Mouse (Mus musculus): ENCODE data around the gene Asic2. TPM values are rescaled to one million over a fixed set of nuclear protein-coding genes. Genes with fewer than 3 reads are reported as not detected.

The Asic2 gene
- polyA plus RNA-seq, 1 experiment from 2014 or later = 3.7 TPM

DNA sequence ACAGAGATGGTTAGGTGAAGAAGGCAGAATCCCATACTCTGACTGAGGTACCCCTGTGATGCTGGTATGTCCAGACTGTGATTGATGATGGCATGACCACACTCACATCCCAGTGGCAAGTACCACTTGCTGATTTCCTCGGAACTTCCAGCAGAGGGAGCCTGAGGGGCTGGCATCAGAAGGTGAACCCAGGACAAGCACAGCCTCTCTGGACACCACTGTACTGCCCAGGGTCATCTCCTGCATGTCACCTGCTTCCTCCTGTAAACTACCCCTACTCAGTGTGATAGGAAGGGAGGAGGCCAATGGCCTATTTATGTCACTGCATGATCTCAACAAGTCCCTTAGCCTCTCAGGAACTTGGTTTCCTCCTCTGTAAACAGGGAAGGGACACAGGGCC lies 27.3 kb downstream of the Asic2 start:
- Histone ChIP-seq H3K4me2 (no peak overlapping the region), H3K4me3 (replicated peaks) (no peak overlapping the region), H3K36me3 (no peaks in the 10 kb centered on the region), H3K27me3 (no peaks in the 10 kb centered on the region), H3K27ac (no peak overlapping the region), H3K9ac (no peak overlapping the region), H3K4me1 (no peaks in the 10 kb centered on the region), H3K9me3 (replicated peaks) (no peaks in the 10 kb centered on the region)
- 15% methylated on average over 1 of the region's 1 CpGs for WGBS
- no peak for ATAC-seq (replicated peaks; ENCODE audit: low FRiP score)

GRCm38 (mm10) chr11:81937516-81937915 lies 30.7 kb downstream of the Asic2 start:
- Histone ChIP-seq H3K9ac (no peak overlapping the region), H3K4me2 (no peak overlapping the region), H3K4me3 (replicated peaks) (no peak overlapping the region), H3K36me3 (no peaks in the 10 kb centered on the region), H3K4me1 (no peaks in the 10 kb centered on the region), H3K9me3 (replicated peaks) (no peaks in the 10 kb centered on the region), H3K27ac (no peak overlapping the region), H3K27me3 (no peaks in the 10 kb centered on the region)
- ATAC-seq (replicated peaks; ENCODE audit: low FRiP score) = no peak
- WGBS = 84% methylated on average over 1 of the region's 1 CpGs

- H3K4me2 ChIP-seq = no peak overlapping the region
- no peaks in the 10 kb centered on the region for H3K27me3 ChIP-seq
- H3K4me1 ChIP-seq = no peaks in the 10 kb centered on the region
- ATAC-seq (replicated peaks; ENCODE audit: low FRiP score) = no peak
- no peaks in the 10 kb centered on the region for H3K9me3 ChIP-seq (replicated peaks)
- no peak overlapping the region for H3K4me3 ChIP-seq (replicated peaks)
- no peaks in the 10 kb centered on the region for H3K36me3 ChIP-seq
- no peak overlapping the region for H3K27ac ChIP-seq
- no peak overlapping the region for H3K9ac ChIP-seq
Measured at GRCm38 (mm10) chr11:81926393-81926792, 41.9 kb downstream of the Asic2 start.

DNA sequence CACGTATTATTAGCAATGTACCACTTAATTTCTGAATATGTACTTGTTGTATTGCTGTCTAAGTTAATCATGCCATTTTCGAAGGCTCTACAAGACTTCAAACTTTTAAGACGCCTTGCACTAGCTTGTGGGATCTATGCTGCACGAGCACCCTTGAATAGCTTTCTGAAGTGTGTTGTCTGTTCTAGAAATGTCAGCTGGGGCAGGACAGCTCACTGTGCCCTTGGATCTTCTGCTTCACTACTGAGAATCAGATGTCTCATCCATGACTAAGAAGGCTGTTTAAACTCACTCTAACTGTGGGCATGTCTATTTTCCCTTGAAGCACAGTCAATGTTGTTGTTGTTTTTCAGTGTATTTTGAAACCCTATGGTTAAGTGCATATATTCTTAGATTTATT lies 44.6 kb downstream of the Asic2 start:
- H3K4me3 ChIP-seq (replicated peaks) = no peak overlapping the region
- no peak for ATAC-seq (replicated peaks; ENCODE audit: low FRiP score)
- H3K4me1 ChIP-seq = no peaks in the 10 kb centered on the region
- 88% methylated on average over 4 of the region's 4 CpGs for WGBS
- H3K4me2 ChIP-seq = no peak overlapping the region
- H3K9ac ChIP-seq = no peak overlapping the region
- H3K9me3 ChIP-seq (replicated peaks) = no peaks in the 10 kb centered on the region
- no peak overlapping the region for H3K27ac ChIP-seq
- no peaks in the 10 kb centered on the region for H3K36me3 ChIP-seq
- no peaks in the 10 kb centered on the region for H3K27me3 ChIP-seq

DNA sequence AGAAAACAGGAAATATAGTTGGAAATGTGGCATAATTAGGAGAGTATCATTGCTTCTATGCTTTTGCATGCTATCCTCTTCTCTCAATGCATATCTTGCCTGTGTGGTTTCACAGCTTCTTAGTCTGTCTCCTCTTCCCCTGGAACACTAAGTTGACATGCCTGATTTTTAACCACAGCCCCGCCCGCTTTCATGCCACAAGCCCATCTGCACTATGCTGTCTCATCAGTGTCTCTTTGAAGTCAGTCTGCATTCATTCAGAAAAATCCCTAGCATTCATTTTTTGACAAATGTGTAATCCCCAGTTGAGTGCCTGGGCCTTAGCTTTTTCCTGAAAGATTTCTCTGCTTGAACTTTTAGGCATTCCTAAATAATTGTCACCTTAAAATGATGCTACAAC lies 45.2 kb downstream of the Asic2 start:
- ATAC-seq (replicated peaks; ENCODE audit: low FRiP score) = no peak
- Histone ChIP-seq H3K36me3 (no peaks in the 10 kb centered on the region), H3K27me3 (no peaks in the 10 kb centered on the region), H3K4me1 (no peaks in the 10 kb centered on the region), H3K4me2 (no peak overlapping the region), H3K9ac (no peak overlapping the region), H3K4me3 (replicated peaks) (no peak overlapping the region), H3K9me3 (replicated peaks) (no peaks in the 10 kb centered on the region), H3K27ac (no peak overlapping the region)
- 98% methylated on average over 2 of the region's 2 CpGs for WGBS

GRCm38 (mm10) chr11:81915501-81915900 lies 52.8 kb downstream of the Asic2 start:
- no peak for ATAC-seq (replicated peaks; ENCODE audit: low FRiP score)
- no peaks in the 10 kb centered on the region for H3K9me3 ChIP-seq (replicated peaks)
- WGBS = 44% methylated on average over 6 of the region's 6 CpGs
- no peak overlapping the region for H3K27ac ChIP-seq
- no peaks in the 10 kb centered on the region for H3K4me1 ChIP-seq
- H3K4me3 ChIP-seq (replicated peaks) = no peak overlapping the region
- no peaks in the 10 kb centered on the region for H3K27me3 ChIP-seq
- H3K9ac ChIP-seq = no peak overlapping the region
- H3K36me3 ChIP-seq = no peaks in the 10 kb centered on the region
- no peak overlapping the region for H3K4me2 ChIP-seq

- H3K27ac ChIP-seq = no peak overlapping the region
- no peaks in the 10 kb centered on the region for H3K4me1 ChIP-seq
- no peaks in the 10 kb centered on the region for H3K27me3 ChIP-seq
- ATAC-seq (replicated peaks; ENCODE audit: low FRiP score) = no peak
- no peaks in the 10 kb centered on the region for H3K36me3 ChIP-seq
- 78% methylated on average over 4 of the region's 4 CpGs for WGBS
- no peak overlapping the region for H3K4me3 ChIP-seq (replicated peaks)
- H3K9ac ChIP-seq = no peak overlapping the region
- H3K9me3 ChIP-seq (replicated peaks) = no peaks in the 10 kb centered on the region
- H3K4me2 ChIP-seq = no peak overlapping the region
Measured at GRCm38 (mm10) chr11:81913071-81913470, 55.2 kb downstream of the Asic2 start.

GRCm38 (mm10) chr11:81909397-81909894 lies 58.8 kb downstream of the Asic2 start:
- Histone ChIP-seq H3K27ac (no peak overlapping the region), H3K4me2 (no peak overlapping the region), H3K27me3 (no peaks in the 10 kb centered on the region), H3K9me3 (replicated peaks) (no peaks in the 10 kb centered on the region), H3K4me1 (no peaks in the 10 kb centered on the region), H3K4me3 (replicated peaks) (no peak overlapping the region), H3K36me3 (no peaks in the 10 kb centered on the region), H3K9ac (no peak overlapping the region)
- 44% methylated on average over 5 of the region's 5 CpGs for WGBS
- no peak for ATAC-seq (replicated peaks; ENCODE audit: low FRiP score)

- Histone ChIP-seq H3K9ac (no peak overlapping the region), H3K27me3 (no peaks in the 10 kb centered on the region), H3K4me3 (replicated peaks) (no peak overlapping the region), H3K9me3 (replicated peaks) (no peaks in the 10 kb centered on the region), H3K4me1 (no peaks in the 10 kb centered on the region), H3K36me3 (no peaks in the 10 kb centered on the region), H3K27ac (no peak overlapping the region), H3K4me2 (no peak overlapping the region)
- no peak for ATAC-seq (replicated peaks; ENCODE audit: low FRiP score)
- 84% methylated on average over 1 of the region's 1 CpGs for WGBS
Measured at GRCm38 (mm10) chr11:81908760-81909159, 59.5 kb downstream of the Asic2 start.

GRCm38 (mm10) chr11:81902318-81902717 lies 65.9 kb downstream of the Asic2 start:
- H3K9ac ChIP-seq = no peak overlapping the region
- H3K27ac ChIP-seq = no peak overlapping the region
- no peak overlapping the region for H3K4me2 ChIP-seq
- no peaks in the 10 kb centered on the region for H3K27me3 ChIP-seq
- H3K9me3 ChIP-seq (replicated peaks) = no peaks in the 10 kb centered on the region
- H3K36me3 ChIP-seq = no peaks in the 10 kb centered on the region
- H3K4me3 ChIP-seq (replicated peaks) = no peak overlapping the region
- ATAC-seq (replicated peaks; ENCODE audit: low FRiP score) = no peak
- H3K4me1 ChIP-seq = no peaks in the 10 kb centered on the region

- H3K36me3 ChIP-seq = no peaks in the 10 kb centered on the region
- no peak overlapping the region for H3K9ac ChIP-seq
- no peaks in the 10 kb centered on the region for H3K4me1 ChIP-seq
- H3K27me3 ChIP-seq = no peaks in the 10 kb centered on the region
- no peak overlapping the region for H3K4me2 ChIP-seq
- WGBS = 6% methylated on average over 8 of the region's 8 CpGs
- ATAC-seq (replicated peaks; ENCODE audit: low FRiP score) = no peak
- no peak overlapping the region for H3K4me3 ChIP-seq (replicated peaks)
- no peaks in the 10 kb centered on the region for H3K9me3 ChIP-seq (replicated peaks)
- no peak overlapping the region for H3K27ac ChIP-seq
Measured at GRCm38 (mm10) chr11:81897547-81898354, 70.5 kb downstream of the Asic2 start.

DNA sequence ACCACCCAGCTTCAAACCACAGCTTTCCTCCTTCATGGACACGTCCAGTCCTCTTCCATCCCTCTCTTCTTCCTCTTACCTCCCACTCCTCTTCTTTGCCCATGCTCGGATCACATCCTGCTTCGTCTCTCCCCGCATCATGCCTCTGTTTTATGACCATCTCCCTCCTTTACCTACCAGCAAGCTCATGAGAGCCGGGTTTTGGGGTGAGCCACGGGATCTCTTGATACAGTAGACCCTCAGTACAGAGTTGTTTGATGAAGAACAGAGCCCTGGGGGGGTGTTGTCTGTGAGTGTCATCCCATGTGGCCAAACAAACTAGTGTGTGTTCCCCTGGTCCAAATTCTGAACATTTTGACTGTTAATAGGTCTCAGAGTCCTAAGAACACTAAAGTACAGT lies 71.7 kb downstream of the Asic2 start:
- ATAC-seq (replicated peaks; ENCODE audit: low FRiP score) = no peak
- H3K36me3 ChIP-seq = no peaks in the 10 kb centered on the region
- no peak overlapping the region for H3K4me3 ChIP-seq (replicated peaks)
- H3K4me1 ChIP-seq = no peaks in the 10 kb centered on the region
- 72% methylated on average over 6 of the region's 6 CpGs for WGBS
- no peak overlapping the region for H3K4me2 ChIP-seq
- H3K9ac ChIP-seq = no peak overlapping the region
- H3K27ac ChIP-seq = no peak overlapping the region
- H3K27me3 ChIP-seq = no peaks in the 10 kb centered on the region
- no peaks in the 10 kb centered on the region for H3K9me3 ChIP-seq (replicated peaks)
